Mouse (Mus musculus): Measurements from ENCODE around the gene Gm10762.
"Not testable (repeated sequence)": the region's sequence is repeated elsewhere in the genome, so short reads cannot be mapped to it uniquely, and the experiment has no call there.

Gm10762 gene

GRCm38 (mm10) chr2:128967661-128968441 lies at the start of gene Gm10762:
Gene Gm10762 (minus strand): TSS chr2:128967725.
- in situ Hi-C loops (cut with MboI; ENCODE audit: low pct_unique_long_range_greater_than_20kb in 1 of 2, low sequenced_read_pairs in 2 of 2, unreplicated experiment in 1 of 2) = no loop called here

GRCm38 (mm10) chr2:129008867-129009266 lies 41.3 kb upstream of the Gm10762 start:
- in situ Hi-C loops (cut with MboI; ENCODE audit: low pct_unique_long_range_greater_than_20kb in 1 of 2, low sequenced_read_pairs in 2 of 2, unreplicated experiment in 1 of 2) = not testable (repeated sequence)

- in situ Hi-C loops (cut with MboI; ENCODE audit: low pct_unique_long_range_greater_than_20kb in 1 of 2, low sequenced_read_pairs in 2 of 2, unreplicated experiment in 1 of 2) = no loop called here
Observed at GRCm38 (mm10) chr2:129006194-129006749, 38.7 kb upstream of the Gm10762 start.

- in situ Hi-C loops (cut with MboI; ENCODE audit: low pct_unique_long_range_greater_than_20kb in 1 of 2, low sequenced_read_pairs in 2 of 2, unreplicated experiment in 1 of 2) = no loop called here
Observed at GRCm38 (mm10) chr2:129004872-129005271, 37.3 kb upstream of the Gm10762 start.

GRCm38 (mm10) chr2:128984746-128985145 lies 17.2 kb upstream of the Gm10762 start:
- in situ Hi-C loops (cut with MboI; ENCODE audit: low pct_unique_long_range_greater_than_20kb in 1 of 2, low sequenced_read_pairs in 2 of 2, unreplicated experiment in 1 of 2) = no loop called here

- in situ Hi-C loops (cut with MboI; ENCODE audit: low pct_unique_long_range_greater_than_20kb in 1 of 2, low sequenced_read_pairs in 2 of 2, unreplicated experiment in 1 of 2) = no loop called here
Observed at GRCm38 (mm10) chr2:128975572-128975971, 8.0 kb upstream of the Gm10762 start.

- in situ Hi-C loops (cut with MboI; ENCODE audit: low pct_unique_long_range_greater_than_20kb in 1 of 2, low sequenced_read_pairs in 2 of 2, unreplicated experiment in 1 of 2) = no loop called here
Observed at GRCm38 (mm10) chr2:128972301-128972700, 4.8 kb upstream of the Gm10762 start.

GRCm38 (mm10) chr2:128968475-128969083 lies 1.1 kb upstream of the Gm10762 start:
- in situ Hi-C loops (cut with MboI; ENCODE audit: low pct_unique_long_range_greater_than_20kb in 1 of 2, low sequenced_read_pairs in 2 of 2, unreplicated experiment in 1 of 2) = no loop called here

GRCm38 (mm10) chr2:128966641-128967580 lies 614 bp downstream of the Gm10762 start, which contains the start of gene Zc3h6:
Gene Zc3h6 (plus strand): TSS chr2:128967402.
- in situ Hi-C loops (cut with MboI; ENCODE audit: low pct_unique_long_range_greater_than_20kb in 1 of 2, low sequenced_read_pairs in 2 of 2, unreplicated experiment in 1 of 2) = no loop called here

- in situ Hi-C loops (cut with MboI; ENCODE audit: low pct_unique_long_range_greater_than_20kb in 1 of 2, low sequenced_read_pairs in 2 of 2, unreplicated experiment in 1 of 2) = no loop called here
Observed at GRCm38 (mm10) chr2:128966236-128966635, 1.3 kb downstream of the Gm10762 start.

- in situ Hi-C loops (cut with MboI; ENCODE audit: low pct_unique_long_range_greater_than_20kb in 1 of 2, low sequenced_read_pairs in 2 of 2, unreplicated experiment in 1 of 2) = no loop called here
Observed at GRCm38 (mm10) chr2:128965505-128966105, 1.9 kb downstream of the Gm10762 start.

GRCm38 (mm10) chr2:128954186-128954585 lies 13.3 kb downstream of the Gm10762 start:
- in situ Hi-C loops (cut with MboI; ENCODE audit: low pct_unique_long_range_greater_than_20kb in 1 of 2, low sequenced_read_pairs in 2 of 2, unreplicated experiment in 1 of 2) = no loop called here

- in situ Hi-C loops (cut with MboI; ENCODE audit: low pct_unique_long_range_greater_than_20kb in 1 of 2, low sequenced_read_pairs in 2 of 2, unreplicated experiment in 1 of 2) = no loop called here
Observed at GRCm38 (mm10) chr2:128947962-128948588, 19.4 kb downstream of the Gm10762 start.

GRCm38 (mm10) chr2:128943538-128944528 lies 23.7 kb downstream of the Gm10762 start, which contains the start of gene Zc3h8:
Gene Zc3h8 (minus strand): TSS chr2:128944077.
- in situ Hi-C loops (cut with MboI; ENCODE audit: low pct_unique_long_range_greater_than_20kb in 1 of 2, low sequenced_read_pairs in 2 of 2, unreplicated experiment in 1 of 2) = no loop called here

GRCm38 (mm10) chr2:128936256-128936655 lies 31.3 kb downstream of the Gm10762 start:
- in situ Hi-C loops (cut with MboI; ENCODE audit: low pct_unique_long_range_greater_than_20kb in 1 of 2, low sequenced_read_pairs in 2 of 2, unreplicated experiment in 1 of 2) = no loop called here

- in situ Hi-C loops (cut with MboI; ENCODE audit: low pct_unique_long_range_greater_than_20kb in 1 of 2, low sequenced_read_pairs in 2 of 2, unreplicated experiment in 1 of 2) = no loop called here
Observed at GRCm38 (mm10) chr2:128930704-128931103, 36.8 kb downstream of the Gm10762 start.

- in situ Hi-C loops (cut with MboI; ENCODE audit: low pct_unique_long_range_greater_than_20kb in 1 of 2, low sequenced_read_pairs in 2 of 2, unreplicated experiment in 1 of 2) = no loop called here
Observed at GRCm38 (mm10) chr2:128928446-128928845, 39.1 kb downstream of the Gm10762 start.
